Mouse (Mus musculus) CH12.LX (cell line): ENCODE results near the gene Arl15. TPM values are rescaled to one million over a fixed set of nuclear protein-coding genes. Genes with fewer than 3 reads are reported as not detected.

Source experiments
- DNase-seq: peaks from one replicate; pipeline ENCODE4 v3.0.0-alpha.2; 2013; ENCODE audit errors: extremely low read depth
- H3K27ac ChIP-seq: 2 replicates; pipeline ENCODE4 v1.5.1; 2012; ENCODE audit warnings: low read depth, mild to moderate bottlenecking, control low read depth, moderate library complexity; ENCODE audit not compliant: insufficient read depth
- H3K27me3 ChIP-seq: replicated peaks from 2 replicates; pipeline ENCODE3; 2012; ENCODE audit warnings: inconsistent platforms
- H3K36me3 ChIP-seq, 2 experiments: replicated peaks in 1 of 2; 2 replicates each; pipeline versions ENCODE3 to v1.6.1; 2012; ENCODE audit warnings: inconsistent platforms in 1 of 2, low read length in 1 of 2, mild to moderate bottlenecking in 1 of 2, mixed read lengths in 1 of 2, moderate library complexity in 1 of 2; ENCODE audit not compliant: control insufficient read depth in 1 of 2, insufficient read depth in 1 of 2
- H3K4me1 ChIP-seq, 2 experiments: 2 replicates each; pipeline ENCODE4 v1.6.1; 2012; ENCODE audit warnings: inconsistent platforms in 1 of 2, moderate library complexity in 1 of 2; ENCODE audit not compliant: insufficient read depth in 2 of 2, control insufficient read depth in 1 of 2
- H3K4me2 ChIP-seq: 2 replicates; pipeline ENCODE4 v1.6.1; 2012; ENCODE audit warnings: low read depth, mild to moderate bottlenecking, control low read depth; ENCODE audit not compliant: poor library complexity, insufficient read depth, severe bottlenecking
- H3K4me3 ChIP-seq, 3 experiments: fragments of 150-350 bp in 1 of 3; sonication (generic) in 1 of 3; replicated peaks in 1 of 3; 2 replicates each; pipeline versions ENCODE3 to v1.5.1; 2011 to 2012; ENCODE audit warnings: low read depth in 2 of 3, low read length in 2 of 3, mild to moderate bottlenecking in 2 of 3, moderate library complexity in 2 of 3, control low read depth in 1 of 3, improper control_type of control experiment in 1 of 3, inconsistent platforms in 1 of 3, mixed read lengths in 1 of 3; ENCODE audit not compliant: poor library complexity in 1 of 3
- H3K79me2 ChIP-seq: replicated peaks from 2 replicates; pipeline ENCODE4 v1.6.1; 2012; ENCODE audit warnings: mild to moderate bottlenecking, moderate library complexity; ENCODE audit not compliant: control insufficient read depth, poor library complexity, insufficient read depth, severe bottlenecking; ENCODE audit errors: extremely low read depth
- H3K9ac ChIP-seq: 2 replicates; pipeline ENCODE4 v1.6.1; 2012; ENCODE audit warnings: low read depth, mild to moderate bottlenecking, control low read depth, moderate library complexity; ENCODE audit not compliant: insufficient read depth
- H3K9me3 ChIP-seq: replicated peaks from 2 replicates; pipeline ENCODE3; 2012; ENCODE audit warnings: low read length, inconsistent platforms, mixed read lengths
- BHLHE40 ChIP-seq: IDR thresholded peaks from 2 replicates; pipeline ENCODE4 v1.6.1; 2011; ENCODE audit warnings: mild to moderate bottlenecking, low read depth, low read length, improper control_type of control experiment
- CHD1 ChIP-seq: IDR thresholded peaks from 2 replicates; pipeline ENCODE4 v1.6.1; 2012; ENCODE audit warnings: low read depth, low read length, improper control_type of control experiment, inconsistent platforms
- CHD2 ChIP-seq: IDR thresholded peaks from 2 replicates; pipeline ENCODE4 v1.6.1; 2011; ENCODE audit warnings: low read length, improper control_type of control experiment
- CTCF ChIP-seq, 2 experiments: IDR thresholded peaks in 1 of 2; conservative IDR thresholded peaks in 1 of 2; 2 replicates each; pipeline ENCODE4 v1.5.1; 2011 to 2012; ENCODE audit warnings: low read depth in 2 of 2, low read length in 2 of 2, improper control_type of control experiment in 1 of 2, inconsistent platforms in 1 of 2, mild to moderate bottlenecking in 1 of 2, moderate library complexity in 1 of 2
- E2F4 ChIP-seq: IDR thresholded peaks from 2 replicates; pipeline ENCODE4 v1.6.1; 2011; ENCODE audit warnings: low read depth, low read length, improper control_type of control experiment; ENCODE audit not compliant: insufficient replicate concordance
- EP300 ChIP-seq: IDR thresholded peaks from 2 replicates; pipeline ENCODE4 v1.6.1; 2011; ENCODE audit warnings: low read length, improper control_type of control experiment
- ETS1 ChIP-seq: conservative IDR thresholded peaks from 2 replicates; pipeline ENCODE4 v1.6.1; 2012; ENCODE audit warnings: low read depth, mild to moderate bottlenecking, inconsistent platforms, low read length, improper control_type of control experiment, moderate library complexity
- GABPA ChIP-seq: IDR thresholded peaks from 2 replicates; pipeline ENCODE4 v1.6.1; 2012; ENCODE audit warnings: low read depth, low read length, improper control_type of control experiment, inconsistent platforms; ENCODE audit not compliant: insufficient replicate concordance
- HCFC1 ChIP-seq: IDR thresholded peaks from 2 replicates; pipeline ENCODE4 v1.6.1; 2012; ENCODE audit warnings: low read depth, mild to moderate bottlenecking, inconsistent platforms, low read length, improper control_type of control experiment
- IRF4 ChIP-seq: IDR thresholded peaks from 2 replicates; pipeline ENCODE4 v1.6.1; 2014; ENCODE audit warnings: low read depth, mild to moderate bottlenecking, inconsistent platforms, low read length, improper control_type of control experiment
- JUN ChIP-seq: IDR thresholded peaks from 2 replicates; pipeline ENCODE4 v1.6.1; 2011; ENCODE audit warnings: low read depth, mild to moderate bottlenecking, low read length, improper control_type of control experiment, moderate library complexity; ENCODE audit not compliant: insufficient read depth
- MAX ChIP-seq: IDR thresholded peaks from 2 replicates; pipeline ENCODE4 v1.6.1; 2011; ENCODE audit warnings: low read length, improper control_type of control experiment
- MAZ ChIP-seq: IDR thresholded peaks from 2 replicates; pipeline ENCODE4 v1.6.1; 2012; ENCODE audit warnings: low read depth, mild to moderate bottlenecking, inconsistent platforms, low read length, improper control_type of control experiment, moderate library complexity
- NELFE ChIP-seq: IDR thresholded peaks from 2 replicates; pipeline ENCODE4 v1.6.1; 2011; ENCODE audit warnings: low read depth, low read length, improper control_type of control experiment
- POLR2A ChIP-seq: IDR thresholded peaks from 2 replicates; pipeline ENCODE4 v1.6.1; 2011; ENCODE audit warnings: low read depth, mild to moderate bottlenecking, improper control_type of control experiment, low read length
- POLR2AphosphoS2 ChIP-seq: IDR thresholded peaks from 2 replicates; pipeline ENCODE4 v1.6.1; 2011; ENCODE audit warnings: low read depth, low read length, improper control_type of control experiment
- RAD21 ChIP-seq: IDR thresholded peaks from 2 replicates; pipeline ENCODE4 v1.6.1; 2011; ENCODE audit warnings: low read depth, mild to moderate bottlenecking, low read length, improper control_type of control experiment, moderate library complexity
- RCOR1 ChIP-seq: conservative IDR thresholded peaks from 2 replicates; pipeline ENCODE4 v1.6.1; 2012; ENCODE audit warnings: low read depth, mild to moderate bottlenecking, inconsistent platforms, low read length, improper control_type of control experiment
- SIN3A ChIP-seq: IDR thresholded peaks from 2 replicates; pipeline ENCODE4 v1.6.1; 2012; ENCODE audit warnings: low read length, improper control_type of control experiment, inconsistent platforms
- TBP ChIP-seq: conservative IDR thresholded peaks from 2 replicates; pipeline ENCODE4 v1.6.1; 2011; ENCODE audit warnings: low read depth, low read length, improper control_type of control experiment
- TCF12 ChIP-seq: IDR thresholded peaks from 2 replicates; pipeline ENCODE4 v1.6.1; 2014; ENCODE audit warnings: low read depth, mild to moderate bottlenecking, inconsistent platforms, low read length, improper control_type of control experiment
- UBTF ChIP-seq: IDR thresholded peaks from 2 replicates; pipeline ENCODE4 v1.6.1; 2012; ENCODE audit warnings: low read depth, mild to moderate bottlenecking, inconsistent platforms, low read length, improper control_type of control experiment, moderate library complexity
- USF1 ChIP-seq: IDR thresholded peaks from 2 replicates; pipeline ENCODE4 v1.6.1; 2014; ENCODE audit warnings: low read depth, mild to moderate bottlenecking, inconsistent platforms, low read length, improper control_type of control experiment
- ZNF384 ChIP-seq: IDR thresholded peaks from 2 replicates; pipeline ENCODE4 v1.6.1; 2012; ENCODE audit warnings: low read depth, low read length, improper control_type of control experiment, inconsistent platforms
- dilution Hi-C: fragments of 300-500 bp; cut with MboI; formaldehyde crosslinking; loops from 2 replicates; pipeline ENCODE4 v1.14.3; 2020; ENCODE audit warnings: low sequenced_read_pairs; ENCODE audit not compliant: extremely low pct_unique_long_range_greater_than_20kb, extremely low pct_ligation_motif_present
- in situ Hi-C: fragments of 300-500 bp; cut with MboI; formaldehyde crosslinking; loops from 3 replicates; pipeline ENCODE4 v1.14.3; 2019; ENCODE audit warnings: low sequenced_read_pairs, low pct_ligation_motif_present, low pct_unique_long_range_greater_than_20kb, mixed read lengths
- polyA plus RNA-seq: library from polyadenylated mRNA; unstranded; fragments of >175 nt; gene quantifications from 2 replicates; pipeline ENCODE4 v1.2.1, GENCODE M21; 2012; ENCODE audit warnings: low read depth; ENCODE audit not compliant: insufficient read length
- total RNA-seq, 2 experiments: library from RNA; depleted of rRNA; stranded (reverse); fragments of 300-350 nt in 1 of 2; fragments of >200 nt in 1 of 2; gene quantifications; 2 replicates each; pipeline ENCODE4 v1.2.3; 2012 to 2014

Arl15 gene
- total and polyA plus RNA-seq, 3 experiments: 2.2 to 5.2 (median 4.8) TPM

- H3K4me1 ChIP-seq: peaks cover 0 to 22% of the 10 kb centered on the region in 2 experiments; a peak in 3 of 4 replicates
- dilution Hi-C loops: no loop called here
Measured at GRCm38 (mm10) chr13:113811141-113811540, 16.8 kb downstream of the Arl15 start.

DNA sequence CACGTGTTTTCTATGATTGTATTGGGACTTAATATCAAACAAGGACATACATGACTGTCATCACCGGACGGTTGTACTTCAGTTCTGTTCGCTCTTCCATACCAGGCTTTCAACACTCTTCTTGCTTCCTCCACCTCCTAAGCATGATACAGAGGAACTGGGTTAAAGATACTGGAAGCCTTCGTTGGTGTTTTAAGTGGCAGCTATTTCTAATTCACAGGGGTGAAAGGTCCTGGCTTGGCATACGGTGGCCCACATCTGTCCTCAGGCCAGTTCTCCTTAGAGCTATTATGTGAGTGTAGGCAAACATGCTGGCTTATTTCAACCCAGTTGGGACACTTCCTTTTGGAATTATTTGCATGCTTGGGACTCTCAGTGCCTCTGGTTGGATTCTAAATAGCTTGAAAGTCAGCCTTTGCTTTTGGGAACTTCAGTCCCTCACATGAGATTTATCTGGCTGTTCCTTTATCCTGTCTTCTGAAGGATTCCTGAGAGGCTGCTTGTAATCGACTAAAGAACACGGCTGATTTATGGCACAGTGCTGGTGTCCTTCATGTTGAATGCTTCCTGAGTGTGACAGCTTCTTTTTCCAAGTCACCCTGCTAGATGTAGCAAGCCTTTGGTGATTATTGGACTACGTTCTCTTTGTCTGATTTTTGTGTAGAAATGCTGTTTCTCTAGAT is 17.7 kb downstream of the Arl15 start:
- Histone ChIP-seq H3K9ac (no peak overlapping the region), H3K4me3 (no peak overlapping the region), H3K4me2 (no peak overlapping the region), H3K9me3 (peaks cover 8% of the 10 kb centered on the region), H3K27me3 (no peaks in the 10 kb centered on the region), H3K27ac (no peak overlapping the region), H3K4me1 (peaks cover 0 to 24% of the 10 kb centered on the region in 2 experiments; a peak in 3 of 4 replicates), H3K36me3 (peaks cover 0 to 16% of the 10 kb centered on the region in 2 experiments), H3K79me2 (no peaks in the 10 kb centered on the region; the same call in 1 of the 2 replicates)
- no peak for TF ChIP-seq TCF12
- no peak for TF ChIP-seq USF1
- no peak for TF ChIP-seq UBTF
- TF ChIP-seq JUN: no peak
- TF ChIP-seq TBP: no peak
- TF ChIP-seq ZNF384: no peak
- no peak for TF ChIP-seq IRF4
- no peak for TF ChIP-seq CHD1
- no peak for TF ChIP-seq NELFE
- no peak for TF ChIP-seq RCOR1
- TF ChIP-seq CTCF (conservative IDR thresholded peaks at IDR 0.05 in 1 of 2, IDR thresholded peaks at IDR 0.05 in 1 of 2; ENCODE audit: low read depth in 2 of 2, low read length in 2 of 2): no peak
- TF ChIP-seq RAD21: no peak
- TF ChIP-seq SIN3A: no peak
- no peak for DNase-seq
- in situ Hi-C loops: no loop called here
- dilution Hi-C loops: no loop called here

More at GRCm38 (mm10) chr13:113811141-113811540, 16.8 kb downstream of the Arl15 start:
- in situ Hi-C loops: no loop called here
- Histone ChIP-seq H3K27me3 (no peaks in the 10 kb centered on the region), H3K9me3 (peaks cover 9% of the 10 kb centered on the region), H3K9ac (no peak overlapping the region), H3K4me3 (no peak overlapping the region), H3K27ac (no peak overlapping the region), H3K36me3 (peaks cover 0 to 14% of the 10 kb centered on the region in 2 experiments), H3K4me2 (no peak overlapping the region), H3K79me2 (no peaks in the 10 kb centered on the region; the same call in 1 of the 2 replicates)
- DNase-seq: no peak
- no peak for TF ChIP-seq UBTF
- no peak for TF ChIP-seq GABPA
- no peak for TF ChIP-seq HCFC1
- TF ChIP-seq BHLHE40: no peak
- no peak for TF ChIP-seq EP300
- TF ChIP-seq ETS1: no peak
- TF ChIP-seq CHD2: no peak
- no peak for TF ChIP-seq POLR2AphosphoS2
- TF ChIP-seq E2F4: no peak
- no peak for TF ChIP-seq MAZ
- TF ChIP-seq POLR2A: no peak
- TF ChIP-seq SIN3A: no peak
- TF ChIP-seq MAX: no peak
